Mouse (Mus musculus): ENCODE results near the gene Tnn. TPM values are rescaled to one million over a fixed set of nuclear protein-coding genes. Genes with fewer than 3 reads are reported as not detected.

Gene Tnn
- polyA plus RNA-seq (2015; fragmentation: Nextera tagmentation; extraction: Ambion mirVana) = 0.04 TPM in 1 of 2 replicates, not detected in the other

DNA sequence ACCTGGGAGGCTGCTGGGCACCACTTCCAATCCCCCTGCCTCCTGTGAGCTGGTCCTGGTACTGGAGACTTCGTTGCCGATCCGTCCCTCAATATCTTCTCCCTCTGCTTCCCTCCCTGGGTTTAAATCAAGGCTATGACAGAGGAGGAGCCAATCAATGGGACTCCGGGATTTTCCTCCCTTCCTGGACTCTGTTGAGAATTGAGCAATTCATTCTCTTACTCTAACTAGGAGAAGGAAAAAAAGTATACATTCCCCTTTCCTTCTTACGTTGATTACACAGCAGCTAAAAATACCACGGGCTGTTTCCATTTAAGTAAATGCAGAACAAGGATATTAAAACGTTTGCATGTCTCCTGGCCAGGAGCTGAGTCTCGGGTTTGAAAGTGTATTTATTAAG lies at the start of gene Tnn:
Gene Tnn, minus strand, starts transcription at position 101 of the 400 bp plus-strand sequence.
- Histone ChIP-seq H3K4me3 (no peak within 1 kb of the TSS), H3K9ac (no peak within 1 kb of the TSS), H3K4me1 (peaks cover 10% of the 10 kb centered on the region), H3K36me3 (ENCODE audit: poor library complexity, severe bottlenecking) (no peaks in the 10 kb centered on the region), H3K27ac (no peak within 1 kb of the TSS), H3K4me2 (no peak within 1 kb of the TSS), H3K27me3 (no peaks in the 10 kb centered on the region), H3K9me3 (replicated peaks) (no peaks in the 10 kb centered on the region)
- ATAC-seq = no peak
- 87% methylated on average over 8 of the region's 8 CpGs for WGBS

DNA sequence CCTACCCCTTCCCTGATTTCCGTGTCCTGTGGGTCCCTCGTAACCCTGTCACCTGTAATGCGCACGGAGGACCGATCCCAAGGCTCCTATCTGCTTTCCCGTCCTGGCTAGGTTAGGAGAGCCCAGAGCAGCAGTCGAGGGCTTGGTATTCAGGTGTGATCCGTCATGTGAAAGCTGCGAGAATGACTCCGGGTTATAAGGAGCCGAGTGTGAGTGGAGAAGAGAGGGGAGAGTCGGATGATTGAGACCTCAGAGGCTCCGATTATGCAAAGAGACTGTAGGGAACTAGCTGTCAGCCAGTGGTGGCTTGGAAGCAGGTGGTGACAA lies 41.9 kb upstream of the Tnn start:
- no peak for ATAC-seq
- Histone ChIP-seq H3K36me3 (ENCODE audit: poor library complexity, severe bottlenecking) (peaks cover 27% of the 10 kb centered on the region), H3K4me3 (peak overlapping the region; percentile 89), H3K4me1 (peaks cover 14% of the 10 kb centered on the region), H3K9ac (peak overlapping the region; percentile 87), H3K4me2 (peak overlapping the region; percentile 88), H3K27ac (peak overlapping the region; percentile 76), H3K9me3 (replicated peaks) (no peaks in the 10 kb centered on the region), H3K27me3 (no peaks in the 10 kb centered on the region)
- 0% methylated on average over 13 of the region's 13 CpGs for WGBS

DNA sequence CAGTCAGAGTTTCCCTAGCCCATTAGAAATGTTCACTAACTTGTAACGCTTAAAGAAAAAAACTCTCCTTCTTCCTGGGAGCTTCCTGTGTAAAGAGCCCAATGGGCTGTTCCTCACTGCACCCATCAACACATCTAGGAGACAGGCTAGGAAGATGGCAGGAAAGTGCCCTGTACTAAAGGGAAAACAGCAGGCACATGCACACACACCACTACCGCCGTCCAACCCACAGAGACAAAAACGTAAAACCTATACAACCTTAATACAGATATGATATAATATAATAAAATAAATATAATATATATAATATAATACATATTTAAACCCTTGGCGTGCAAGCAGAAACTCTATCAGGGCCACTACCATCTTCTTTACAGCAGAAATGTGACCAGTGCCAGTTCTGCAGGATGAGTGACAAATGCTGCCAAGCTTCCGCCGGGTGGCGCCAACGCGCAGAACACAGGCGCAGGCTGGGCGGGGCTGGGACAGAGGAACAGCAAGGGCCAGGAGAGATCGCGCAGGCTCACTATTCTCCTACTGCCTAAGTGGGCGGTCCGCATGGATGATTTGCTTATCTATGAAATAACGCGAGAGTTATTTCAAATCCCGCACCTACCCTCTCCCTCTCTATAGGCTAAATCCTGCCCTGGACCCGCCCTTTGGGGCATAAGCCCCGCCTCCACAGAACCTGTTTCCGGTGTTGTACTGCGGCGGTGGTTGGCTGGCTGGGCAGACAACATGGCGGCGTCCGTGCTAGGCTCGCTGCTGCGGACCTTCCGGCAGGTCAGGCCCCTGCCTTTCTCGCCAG lies 41.4 kb upstream of the Tnn start, which contains the start of gene Mrps14:
Gene Mrps14, plus strand, starts transcription at position 687 of the 808 bp plus-strand sequence.
- peak within 1 kb of the TSS; percentile 89 for H3K4me3 ChIP-seq
- peak within 1 kb of the TSS; percentile 88 for H3K4me2 ChIP-seq
- peaks cover 23% of the 10 kb centered on the region for H3K36me3 ChIP-seq (ENCODE audit: poor library complexity, severe bottlenecking)
- peak; percentile 99 for ATAC-seq
- H3K9ac ChIP-seq = peak within 1 kb of the TSS; percentile 87
- H3K9me3 ChIP-seq (replicated peaks) = no peaks in the 10 kb centered on the region
- no peaks in the 10 kb centered on the region for H3K27me3 ChIP-seq
- peaks cover 14% of the 10 kb centered on the region for H3K4me1 ChIP-seq
- WGBS = 7% methylated on average over 31 of the region's 31 CpGs
- H3K27ac ChIP-seq = peak within 1 kb of the TSS; percentile 76

DNA sequence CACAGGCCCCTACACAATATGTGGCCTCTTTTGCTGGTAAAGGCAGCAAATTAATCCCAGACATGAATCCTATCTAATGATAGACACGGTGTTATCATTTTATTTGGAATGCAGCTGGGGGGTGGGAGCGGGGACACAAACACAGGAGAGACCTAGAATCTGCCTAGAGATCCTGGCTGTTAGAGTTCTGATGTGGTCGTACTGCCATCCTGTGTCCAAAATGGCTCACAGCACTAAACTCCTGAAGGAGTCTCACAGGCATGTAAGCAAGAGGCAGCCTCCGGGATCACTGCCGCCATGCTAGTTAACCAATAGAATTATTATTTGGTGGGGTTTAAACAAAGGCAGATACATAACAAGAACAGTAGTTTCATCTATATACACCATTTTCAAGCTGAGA lies 31.1 kb upstream of the Tnn start:
- H3K4me3 ChIP-seq = no peak overlapping the region
- WGBS = 17% methylated on average over 5 of the region's 5 CpGs
- no peaks in the 10 kb centered on the region for H3K9me3 ChIP-seq (replicated peaks)
- no peaks in the 10 kb centered on the region for H3K4me1 ChIP-seq
- H3K36me3 ChIP-seq (ENCODE audit: poor library complexity, severe bottlenecking) = no peaks in the 10 kb centered on the region
- no peak overlapping the region for H3K9ac ChIP-seq
- H3K27me3 ChIP-seq = 0 out of 2 replicates have a peak, but pooled peaks cover 2% of the 10 kb centered on the region
- no peak overlapping the region for H3K4me2 ChIP-seq
- H3K27ac ChIP-seq = no peak overlapping the region
- ATAC-seq = peak; percentile 90

DNA sequence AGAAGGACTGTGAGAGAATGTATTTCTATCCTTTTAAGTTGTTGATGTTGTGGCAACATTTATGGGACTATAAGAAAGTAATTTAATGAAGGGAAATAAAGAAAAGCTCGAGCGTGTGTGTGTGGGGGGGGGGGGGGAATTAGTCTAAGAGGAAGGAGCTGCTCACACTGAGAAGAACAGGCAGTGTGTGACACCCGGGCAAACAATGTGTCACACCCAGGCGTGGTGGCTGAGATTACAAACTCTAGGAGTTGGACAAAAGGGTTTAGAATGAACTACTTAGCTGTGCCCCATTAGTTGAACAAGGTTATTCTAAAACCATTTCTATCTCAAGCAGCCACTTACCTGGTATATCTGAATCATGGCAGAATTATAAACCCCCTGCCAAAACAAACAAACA lies 27.8 kb upstream of the Tnn start:
- H3K9me3 ChIP-seq (replicated peaks) = no peaks in the 10 kb centered on the region
- H3K27me3 ChIP-seq = no peaks in the 10 kb centered on the region
- no peak for ATAC-seq
- no peak overlapping the region for H3K4me2 ChIP-seq
- WGBS = 63% methylated on average over 4 of the region's 4 CpGs
- no peaks in the 10 kb centered on the region for H3K36me3 ChIP-seq (ENCODE audit: poor library complexity, severe bottlenecking)
- no peak overlapping the region for H3K27ac ChIP-seq
- no peaks in the 10 kb centered on the region for H3K4me1 ChIP-seq
- H3K9ac ChIP-seq = no peak overlapping the region
- no peak overlapping the region for H3K4me3 ChIP-seq

DNA sequence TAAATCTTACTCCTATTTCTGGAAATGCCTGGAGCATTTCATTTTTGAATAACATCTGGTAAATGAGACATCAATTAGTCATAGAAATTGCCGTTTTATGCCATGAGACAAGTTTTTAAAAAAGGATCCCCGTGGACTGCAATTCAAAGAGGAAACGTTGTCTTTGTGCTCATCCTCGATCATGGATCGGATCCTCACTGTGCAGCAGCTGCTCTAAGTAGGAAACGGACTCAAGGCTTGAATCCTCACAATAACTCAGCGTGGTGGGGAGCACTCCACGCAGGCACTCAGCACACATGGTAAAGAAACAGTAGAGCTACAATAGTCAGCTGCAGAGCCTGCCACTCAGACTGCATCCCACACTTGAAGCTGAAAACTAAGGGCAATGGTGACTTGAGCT lies 23.5 kb upstream of the Tnn start:
- Histone ChIP-seq H3K4me1 (no peaks in the 10 kb centered on the region), H3K36me3 (ENCODE audit: poor library complexity, severe bottlenecking) (no peaks in the 10 kb centered on the region), H3K9ac (no peak overlapping the region), H3K9me3 (replicated peaks) (no peaks in the 10 kb centered on the region), H3K27ac (no peak overlapping the region), H3K27me3 (no peaks in the 10 kb centered on the region), H3K4me3 (no peak overlapping the region), H3K4me2 (no peak overlapping the region)
- no peak for ATAC-seq
- WGBS = 70% methylated on average over 8 of the region's 8 CpGs

DNA sequence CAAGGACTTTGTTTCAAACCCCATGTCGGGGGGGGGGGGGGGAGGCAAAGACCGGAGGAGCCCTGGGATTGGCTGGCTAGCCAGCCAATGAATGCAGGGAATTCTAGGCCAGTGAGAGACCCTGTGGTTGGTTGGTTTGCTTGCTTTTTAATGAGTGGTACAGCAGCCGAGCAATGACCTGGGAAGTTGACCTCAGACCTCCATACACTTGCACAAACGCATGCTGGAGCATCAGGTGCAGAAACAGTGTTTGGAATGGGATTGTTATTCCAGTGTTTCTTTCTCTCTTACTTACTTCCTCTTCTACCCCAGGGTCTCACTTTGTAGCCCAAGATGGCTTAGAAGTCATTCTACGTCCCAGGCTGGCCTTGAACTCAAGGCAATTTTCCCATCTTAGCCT lies 13.2 kb upstream of the Tnn start:
- H3K27me3 ChIP-seq = no peaks in the 10 kb centered on the region
- WGBS = 60% methylated on average over 3 of the region's 5 CpGs
- H3K4me2 ChIP-seq = no peak overlapping the region
- H3K9me3 ChIP-seq (replicated peaks) = no peaks in the 10 kb centered on the region
- no peak overlapping the region for H3K9ac ChIP-seq
- no peak overlapping the region for H3K27ac ChIP-seq
- H3K4me3 ChIP-seq = no peak overlapping the region
- ATAC-seq = no peak
- H3K36me3 ChIP-seq (ENCODE audit: poor library complexity, severe bottlenecking) = no peaks in the 10 kb centered on the region
- H3K4me1 ChIP-seq = no peaks in the 10 kb centered on the region

DNA sequence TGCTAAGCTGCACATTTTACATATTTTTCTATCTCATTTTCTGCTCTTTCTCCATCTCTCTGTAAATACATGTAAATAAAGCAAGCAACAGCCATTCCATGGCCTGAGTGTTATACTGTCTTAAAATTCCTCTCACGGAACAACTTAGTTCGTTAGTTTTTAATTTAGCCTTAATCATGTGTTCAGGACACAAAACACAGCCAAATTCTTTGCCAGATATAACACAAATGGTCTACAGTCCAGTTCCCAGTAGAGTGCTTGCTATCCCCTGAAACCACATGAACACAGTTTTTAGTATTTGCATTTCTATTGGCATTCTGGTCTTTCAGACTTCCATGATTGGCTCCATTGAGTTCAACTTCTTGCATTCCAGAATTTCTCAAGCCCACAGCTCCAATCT lies 4.8 kb upstream of the Tnn start:
- no peak overlapping the region for H3K27ac ChIP-seq
- no peaks in the 10 kb centered on the region for H3K4me1 ChIP-seq
- no peaks in the 10 kb centered on the region for H3K36me3 ChIP-seq (ENCODE audit: poor library complexity, severe bottlenecking)
- H3K4me2 ChIP-seq = no peak overlapping the region
- ATAC-seq = 0 out of 2 replicates have a peak, but pooled peaks have one; percentile 13
- no peaks in the 10 kb centered on the region for H3K27me3 ChIP-seq
- H3K9ac ChIP-seq = no peak overlapping the region
- no peak overlapping the region for H3K4me3 ChIP-seq
- H3K9me3 ChIP-seq (replicated peaks) = no peaks in the 10 kb centered on the region
- 63% methylated on average over 2 of the region's 2 CpGs for WGBS

DNA sequence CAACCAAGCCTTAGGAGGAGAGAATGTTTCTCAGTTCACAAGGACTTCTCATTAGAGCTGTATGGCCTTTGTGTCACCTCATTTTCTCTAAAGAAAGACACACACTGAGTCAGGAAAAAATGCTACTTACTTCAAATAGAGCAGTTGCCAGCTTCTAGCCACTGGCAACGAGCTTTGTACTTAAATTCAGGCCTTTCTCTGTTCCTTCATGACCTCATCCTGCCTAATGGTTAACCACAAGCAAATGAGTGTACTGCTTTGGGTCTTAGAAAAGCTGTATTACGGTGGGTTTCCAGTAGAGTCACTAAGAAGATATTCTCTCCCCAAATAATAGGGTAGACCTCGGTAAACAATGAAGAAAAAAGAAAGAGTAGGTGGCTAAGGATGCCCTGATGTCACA lies 2.7 kb downstream of the Tnn start:
- Histone ChIP-seq H3K4me1 (peaks cover 10% of the 10 kb centered on the region), H3K4me2 (no peak overlapping the region), H3K36me3 (ENCODE audit: poor library complexity, severe bottlenecking) (no peaks in the 10 kb centered on the region), H3K9me3 (replicated peaks) (no peaks in the 10 kb centered on the region), H3K9ac (no peak overlapping the region), H3K4me3 (no peak overlapping the region), H3K27me3 (no peaks in the 10 kb centered on the region), H3K27ac (no peak overlapping the region)
- WGBS = 49% methylated on average over 3 of the region's 3 CpGs
- ATAC-seq = no peak

DNA sequence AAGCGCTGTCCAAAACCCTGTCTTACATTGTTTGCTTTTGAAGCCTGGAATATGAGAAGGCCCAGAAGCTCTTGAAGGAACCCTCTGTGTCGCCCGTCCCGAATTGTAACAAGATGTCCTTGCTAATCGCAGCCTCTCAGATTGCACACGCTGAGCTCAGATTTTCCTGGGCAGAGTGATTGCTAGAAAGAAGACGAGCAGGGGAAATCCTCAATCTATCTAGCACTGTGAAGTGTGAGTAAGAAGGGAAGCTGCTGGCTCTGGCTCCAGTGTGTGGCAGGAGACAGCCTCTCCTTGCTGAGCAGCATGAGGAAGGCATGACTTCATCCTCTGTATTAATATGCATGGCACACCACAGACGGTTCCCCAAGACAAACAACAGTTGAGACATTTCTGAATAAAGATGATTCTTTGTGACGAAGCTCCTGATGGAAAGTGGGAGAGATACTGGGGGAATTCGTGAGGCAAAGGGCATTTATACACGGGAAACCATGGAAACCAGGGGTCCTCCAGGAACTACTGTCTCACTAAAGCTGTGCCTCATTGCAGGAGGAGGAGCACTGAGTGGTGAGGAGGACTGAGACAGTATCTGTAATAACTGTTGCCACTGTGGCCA lies 4.0 kb downstream of the Tnn start:
- H3K36me3 ChIP-seq (ENCODE audit: poor library complexity, severe bottlenecking) = no peaks in the 10 kb centered on the region
- H3K9ac ChIP-seq = no peak overlapping the region
- no peaks in the 10 kb centered on the region for H3K9me3 ChIP-seq (replicated peaks)
- ATAC-seq = peak; percentile 78
- H3K4me3 ChIP-seq = no peak overlapping the region
- H3K27me3 ChIP-seq = no peaks in the 10 kb centered on the region
- H3K4me2 ChIP-seq = no peak overlapping the region
- no peak overlapping the region for H3K27ac ChIP-seq
- 64% methylated on average over 11 of the region's 11 CpGs for WGBS
- H3K4me1 ChIP-seq = peaks cover 10% of the 10 kb centered on the region

DNA sequence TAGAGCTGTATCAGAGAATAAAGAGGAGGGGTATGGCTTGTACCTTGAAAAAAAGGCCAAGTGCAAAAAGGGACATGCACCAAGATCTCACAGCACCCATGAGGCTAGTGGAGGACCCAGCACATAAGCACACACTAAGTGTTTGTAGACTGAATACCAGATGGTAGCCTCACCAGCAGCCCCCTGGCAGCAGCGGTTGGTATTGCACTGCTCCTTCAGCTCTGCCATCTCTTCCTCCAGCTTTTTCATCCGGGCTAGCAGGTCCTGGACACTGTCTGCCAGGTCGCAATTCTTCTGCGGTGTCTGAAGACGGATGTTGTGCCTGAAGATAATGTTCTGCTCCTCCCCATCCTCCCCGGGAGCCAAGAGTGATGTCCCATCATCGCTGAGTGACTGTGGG lies 6.1 kb downstream of the Tnn start:
- H3K4me2 ChIP-seq = no peak overlapping the region
- no peaks in the 10 kb centered on the region for H3K9me3 ChIP-seq (replicated peaks)
- H3K9ac ChIP-seq = no peak overlapping the region
- ATAC-seq = no peak
- no peaks in the 10 kb centered on the region for H3K27me3 ChIP-seq
- peaks cover 10% of the 10 kb centered on the region for H3K4me1 ChIP-seq
- no peak overlapping the region for H3K4me3 ChIP-seq
- H3K36me3 ChIP-seq (ENCODE audit: poor library complexity, severe bottlenecking) = no peaks in the 10 kb centered on the region
- no peak overlapping the region for H3K27ac ChIP-seq
- WGBS = 90% methylated on average over 7 of the region's 7 CpGs

DNA sequence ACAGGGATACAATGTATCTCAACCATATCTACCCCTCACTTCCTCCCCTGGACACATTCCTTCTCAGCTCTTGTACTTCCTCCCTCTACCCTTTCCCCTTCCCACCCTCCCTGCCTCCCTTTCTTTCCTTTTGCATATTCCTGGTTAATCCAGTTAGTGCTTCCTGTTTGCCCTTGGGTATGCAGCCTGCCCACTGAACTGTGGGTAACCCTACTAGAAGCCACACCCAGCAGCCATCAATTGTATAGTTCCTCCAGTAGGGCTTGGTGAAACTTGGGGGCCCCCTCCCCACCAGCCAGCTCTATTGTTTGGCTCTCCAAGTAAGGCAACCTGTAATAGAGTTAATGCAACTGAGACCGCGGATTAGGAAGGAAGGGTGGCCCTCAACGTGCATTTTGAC lies 7.8 kb downstream of the Tnn start:
- peaks cover 10% of the 10 kb centered on the region for H3K4me1 ChIP-seq
- no peak overlapping the region for H3K27ac ChIP-seq
- H3K36me3 ChIP-seq (ENCODE audit: poor library complexity, severe bottlenecking) = no peaks in the 10 kb centered on the region
- no peak overlapping the region for H3K4me2 ChIP-seq
- no peaks in the 10 kb centered on the region for H3K27me3 ChIP-seq
- H3K9ac ChIP-seq = no peak overlapping the region
- ATAC-seq = no peak
- H3K4me3 ChIP-seq = no peak overlapping the region
- 75% methylated on average over 3 of the region's 3 CpGs for WGBS
- no peaks in the 10 kb centered on the region for H3K9me3 ChIP-seq (replicated peaks)

Measured in forebrain, embryonic 13.5 days (tissue).